Mouse (Mus musculus): Measurements from ENCODE around the gene Nmd3. TPM values are rescaled to one million over a fixed set of nuclear protein-coding genes. Genes with fewer than 3 reads are reported as not detected.

Nmd3 gene
- polyA plus RNA-seq (2015; fragmentation: Nextera tagmentation; extraction: Ambion mirVana): 64.0 and 69.9 TPM in 2 replicates

DNA sequence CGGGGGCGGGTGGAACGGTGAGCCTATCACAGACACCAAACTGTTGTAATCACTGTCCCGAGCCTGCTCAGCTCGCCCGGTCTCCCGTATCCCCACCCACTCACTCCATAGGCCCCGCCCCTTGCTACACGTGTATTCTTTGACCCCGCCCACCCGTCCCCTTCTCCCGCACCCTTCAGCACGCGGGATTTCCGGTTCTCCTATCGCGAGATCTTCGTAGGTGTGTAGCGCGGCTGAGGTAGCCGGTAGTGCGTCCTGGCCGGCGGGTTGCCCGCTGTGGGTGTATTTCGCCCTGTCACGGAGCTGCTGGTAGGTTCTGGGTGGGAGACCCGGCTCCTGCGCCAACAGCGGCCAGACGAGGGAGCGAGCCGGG, at the start of gene Nmd3:
TSS of gene Nmd3 (plus strand) at position 172 of the 373 bp plus-strand sequence.
- no peaks in the 10 kb centered on the region for H3K36me3 ChIP-seq (replicated peaks; ENCODE audit: insufficient read depth, low read length)
- ATAC-seq: peak; percentile 95
- peak within 1 kb of the TSS; percentile 94 for H3K27ac ChIP-seq (ENCODE audit: low read depth)
- peaks cover 6% of the 10 kb centered on the region; the same call in 1 of the 2 replicates for H3K4me1 ChIP-seq (ENCODE audit: insufficient read depth)
- H3K4me2 ChIP-seq (ENCODE audit: low read depth, low read length): peak within 1 kb of the TSS; percentile 88
- H3K9ac ChIP-seq (replicated peaks): peak within 1 kb of the TSS; percentile 91
- H3K27me3 ChIP-seq (ENCODE audit: insufficient read depth, low read length): no peaks in the 10 kb centered on the region
- TF ChIP-seq EP300 (IDR thresholded peaks at IDR 0.05; ENCODE audit: low read depth) (no peak), CTCF (IDR thresholded peaks at IDR 0.05; ENCODE audit: low read depth) (no peak)
- WGBS (ENCODE audit: insufficient replicate concordance): under 1% methylated on average over 33 of the region's 33 CpGs
- H3K9me3 ChIP-seq (ENCODE audit: low read length): no peaks in the 10 kb centered on the region
- H3K4me3 ChIP-seq (ENCODE audit: low read depth, low read length): peak within 1 kb of the TSS; percentile 83
- DNase-seq: peak; percentile 97

DNA sequence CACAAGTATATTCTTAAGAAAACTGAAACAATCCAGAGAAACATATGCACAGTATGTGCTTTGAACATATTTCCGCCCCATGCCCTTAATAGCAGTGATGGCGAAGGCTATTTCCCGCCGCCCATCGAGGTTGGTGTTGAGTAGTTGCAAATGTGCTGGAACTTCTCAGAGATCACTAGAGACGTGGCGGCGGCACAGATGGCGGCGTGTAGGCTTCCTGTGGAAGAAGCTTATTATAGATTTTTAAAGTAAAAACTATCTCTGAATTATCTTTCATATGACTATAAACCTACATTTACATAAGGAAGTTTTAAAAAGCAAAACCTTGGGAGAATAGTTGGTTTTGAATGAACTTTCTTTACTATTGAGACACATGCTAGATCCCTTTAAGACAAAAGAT, 48.4 kb upstream of the Nmd3 start:
- Histone ChIP-seq H3K4me2 (ENCODE audit: low read depth, low read length) (no peak overlapping the region), H3K9ac (replicated peaks) (no peak overlapping the region), H3K4me1 (ENCODE audit: insufficient read depth) (no peaks in the 10 kb centered on the region), H3K27ac (ENCODE audit: low read depth) (no peak overlapping the region), H3K36me3 (replicated peaks; ENCODE audit: insufficient read depth, low read length) (no peaks in the 10 kb centered on the region), H3K9me3 (ENCODE audit: low read length) (no peaks in the 10 kb centered on the region), H3K4me3 (ENCODE audit: low read depth, low read length) (no peak overlapping the region), H3K27me3 (ENCODE audit: insufficient read depth, low read length) (no peaks in the 10 kb centered on the region)
- WGBS (ENCODE audit: insufficient replicate concordance): 80% methylated on average over 10 of the region's 10 CpGs
- no peak for TF ChIP-seq EP300 (IDR thresholded peaks at IDR 0.05; ENCODE audit: low read depth)
- no peak for TF ChIP-seq CTCF (IDR thresholded peaks at IDR 0.05; ENCODE audit: low read depth)
- DNase-seq (no peak), ATAC-seq (no peak)

DNA sequence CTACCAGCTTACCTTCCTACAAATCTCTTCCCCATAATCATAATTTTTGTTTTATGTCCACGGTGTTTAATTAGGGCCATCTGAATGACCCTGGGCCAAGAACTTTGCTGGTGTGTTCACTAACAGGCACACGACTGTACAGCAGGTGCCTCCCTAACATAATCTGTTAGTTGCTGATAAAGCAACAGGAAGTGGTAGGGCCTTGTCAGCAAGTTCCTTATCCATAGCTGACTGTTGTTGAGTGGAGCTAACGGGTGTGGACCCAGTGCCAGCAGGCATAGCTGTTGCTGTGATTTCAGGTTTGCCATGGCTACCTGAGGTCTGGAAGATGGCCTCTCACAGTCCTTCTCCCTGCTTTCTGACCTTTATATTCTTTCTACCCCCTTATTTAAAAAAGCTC, 47.6 kb upstream of the Nmd3 start:
- Histone ChIP-seq H3K27me3 (ENCODE audit: insufficient read depth, low read length) (no peaks in the 10 kb centered on the region), H3K36me3 (replicated peaks; ENCODE audit: insufficient read depth, low read length) (no peaks in the 10 kb centered on the region), H3K4me2 (ENCODE audit: low read depth, low read length) (no peak overlapping the region), H3K4me3 (ENCODE audit: low read depth, low read length) (no peak overlapping the region), H3K9me3 (ENCODE audit: low read length) (no peaks in the 10 kb centered on the region), H3K9ac (replicated peaks) (no peak overlapping the region), H3K4me1 (ENCODE audit: insufficient read depth) (no peaks in the 10 kb centered on the region), H3K27ac (ENCODE audit: low read depth) (no peak overlapping the region)
- TF ChIP-seq EP300 (IDR thresholded peaks at IDR 0.05; ENCODE audit: low read depth) (0 out of 2 replicates have a peak, but pooled peaks have one; percentile 34), CTCF (IDR thresholded peaks at IDR 0.05; ENCODE audit: low read depth) (no peak)
- WGBS (ENCODE audit: insufficient replicate concordance): 21% methylated on average over 3 of the region's 3 CpGs
- DNase-seq (no peak), ATAC-seq (peak; percentile 36; the same call in 1 of the 2 replicates)

DNA sequence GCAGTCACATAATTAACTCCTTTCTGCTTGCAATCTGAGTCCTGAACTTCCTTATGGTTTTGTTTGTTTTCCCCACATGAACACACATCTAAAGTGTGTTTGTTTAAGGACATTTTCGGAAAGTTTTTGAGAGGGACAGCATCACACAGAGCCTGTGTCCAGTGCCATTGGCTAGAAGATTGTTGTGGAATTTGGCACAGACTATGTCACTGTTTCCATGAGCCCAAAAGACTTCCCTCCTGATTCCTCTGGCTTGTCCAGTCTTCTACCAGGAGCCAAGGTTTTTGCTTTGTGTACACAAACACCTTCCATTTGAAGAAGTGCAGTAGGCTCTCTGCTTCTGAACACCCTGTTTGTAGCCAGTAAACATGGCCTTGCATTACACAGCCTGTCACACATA, 32.0 kb upstream of the Nmd3 start:
- DNase-seq (no peak), ATAC-seq (no peak)
- no peak overlapping the region for H3K9ac ChIP-seq (replicated peaks)
- no peaks in the 10 kb centered on the region for H3K4me1 ChIP-seq (ENCODE audit: insufficient read depth)
- H3K27ac ChIP-seq (ENCODE audit: low read depth): no peak overlapping the region
- H3K27me3 ChIP-seq (ENCODE audit: insufficient read depth, low read length): no peaks in the 10 kb centered on the region
- no peaks in the 10 kb centered on the region for H3K36me3 ChIP-seq (replicated peaks; ENCODE audit: insufficient read depth, low read length)
- H3K4me2 ChIP-seq (ENCODE audit: low read depth, low read length): no peak overlapping the region
- TF ChIP-seq CTCF (IDR thresholded peaks at IDR 0.05; ENCODE audit: low read depth): no peak
- no peak for TF ChIP-seq EP300 (IDR thresholded peaks at IDR 0.05; ENCODE audit: low read depth)
- H3K4me3 ChIP-seq (ENCODE audit: low read depth, low read length): no peak overlapping the region
- H3K9me3 ChIP-seq (ENCODE audit: low read length): no peaks in the 10 kb centered on the region
- WGBS (ENCODE audit: insufficient replicate concordance): 55% methylated on average over 1 of the region's 1 CpGs

DNA sequence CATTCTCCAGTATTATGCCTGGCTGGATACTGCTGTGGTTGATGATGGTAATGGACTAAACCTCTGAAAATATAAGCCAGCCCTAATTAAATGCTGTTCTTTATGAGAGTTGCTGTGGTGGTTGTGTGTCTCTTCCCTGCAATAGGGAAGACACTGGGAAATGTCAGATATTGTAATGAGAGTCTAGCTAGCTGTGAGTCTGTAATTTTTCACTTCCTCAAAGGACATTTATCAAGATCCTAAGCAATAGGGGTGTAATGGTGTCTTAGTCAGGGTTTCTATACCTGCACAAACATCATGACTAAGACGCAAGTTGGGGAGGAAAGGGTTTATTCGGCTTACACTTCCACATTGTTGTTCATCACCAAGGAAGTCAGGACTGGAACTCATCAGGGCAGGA, 30.8 kb upstream of the Nmd3 start:
- Histone ChIP-seq H3K4me1 (ENCODE audit: insufficient read depth) (no peaks in the 10 kb centered on the region), H3K27ac (ENCODE audit: low read depth) (no peak overlapping the region), H3K4me2 (ENCODE audit: low read depth, low read length) (no peak overlapping the region), H3K36me3 (replicated peaks; ENCODE audit: insufficient read depth, low read length) (no peaks in the 10 kb centered on the region), H3K9me3 (ENCODE audit: low read length) (no peaks in the 10 kb centered on the region), H3K4me3 (ENCODE audit: low read depth, low read length) (no peak overlapping the region), H3K9ac (replicated peaks) (no peak overlapping the region), H3K27me3 (ENCODE audit: insufficient read depth, low read length) (no peaks in the 10 kb centered on the region)
- ATAC-seq (no peak), DNase-seq (no peak)
- no peak for TF ChIP-seq CTCF (IDR thresholded peaks at IDR 0.05; ENCODE audit: low read depth)
- no peak for TF ChIP-seq EP300 (IDR thresholded peaks at IDR 0.05; ENCODE audit: low read depth)
- 79% methylated on average over 2 of the region's 2 CpGs for WGBS (ENCODE audit: insufficient replicate concordance)

DNA sequence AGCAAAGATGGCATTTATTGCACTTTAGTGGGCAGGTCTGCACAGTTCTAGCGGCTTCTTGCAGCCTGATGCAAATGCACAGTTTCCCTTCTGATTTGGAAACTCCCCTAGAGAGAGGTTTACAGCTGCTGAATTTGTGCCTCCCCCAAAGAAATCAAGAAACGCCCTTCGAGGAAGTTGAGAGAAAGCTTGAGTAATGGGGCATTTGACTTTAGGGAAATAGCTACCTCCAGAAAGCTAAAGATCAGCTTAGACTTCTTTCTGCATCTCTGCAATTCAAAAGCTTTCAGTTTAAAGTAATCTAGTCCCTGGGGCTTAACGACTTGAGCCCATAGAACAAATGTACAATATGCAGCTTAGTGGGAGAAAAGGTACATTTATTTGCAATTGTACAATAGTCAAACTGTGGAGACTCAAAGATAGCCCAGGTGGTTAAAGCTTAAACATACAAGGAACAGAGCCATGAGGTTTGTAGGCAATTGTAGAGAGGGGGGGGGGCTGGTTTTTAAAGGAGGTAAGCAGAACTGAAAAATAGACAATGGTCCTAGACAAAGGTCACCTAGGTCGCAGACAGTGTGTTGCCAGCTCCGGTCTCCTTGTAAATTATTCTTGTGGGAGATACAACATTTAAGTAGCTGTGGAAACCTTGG, 21.8 kb upstream of the Nmd3 start:
- Histone ChIP-seq H3K9ac (replicated peaks) (no peak overlapping the region), H3K27me3 (ENCODE audit: insufficient read depth, low read length) (no peaks in the 10 kb centered on the region), H3K27ac (ENCODE audit: low read depth) (no peak overlapping the region), H3K4me3 (ENCODE audit: low read depth, low read length) (no peak overlapping the region), H3K9me3 (ENCODE audit: low read length) (no peaks in the 10 kb centered on the region), H3K4me1 (ENCODE audit: insufficient read depth) (no peaks in the 10 kb centered on the region), H3K4me2 (ENCODE audit: low read depth, low read length) (0 out of 2 replicates have a peak overlapping the region, but pooled peaks have one; percentile 22), H3K36me3 (replicated peaks; ENCODE audit: insufficient read depth, low read length) (no peaks in the 10 kb centered on the region)
- DNase-seq (no peak), ATAC-seq (no peak)
- TF ChIP-seq CTCF (IDR thresholded peaks at IDR 0.05; ENCODE audit: low read depth) (no peak), EP300 (IDR thresholded peaks at IDR 0.05; ENCODE audit: low read depth) (no peak)
- 57% methylated on average over 6 of the region's 6 CpGs for WGBS (ENCODE audit: insufficient replicate concordance)

Data from liver, postnatal 0 days (tissue).